Mouse (Mus musculus) heart, postnatal 0 days (tissue): ENCODE data around the gene Vwf. TPM values are rescaled to one million over a fixed set of nuclear protein-coding genes. Genes with fewer than 3 reads are reported as not detected.

ENCODE experiments used
- ATAC-seq: fragments of 200-750 bp; cut with Nextera tagmentation; 2 replicates; pipeline ENCODE4 v1.8.0; 2017; ENCODE audit warnings: low read depth, moderate number of reproducible peaks, moderate library complexity; ENCODE audit not compliant: insufficient read depth
- DNase-seq: peaks from one replicate; pipeline ENCODE4 v3.0.0-alpha.2; 2016; ENCODE audit warnings: low spot score
- H3K27ac ChIP-seq: fragments of 300-500 bp; sonication (generic); 2 replicates; pipeline ENCODE4 v1.5.1; 2014; ENCODE audit warnings: low read depth, mild to moderate bottlenecking
- H3K27me3 ChIP-seq: fragments of 300-500 bp; sonication (generic); 2 replicates; pipeline ENCODE4 v1.6.1; 2014; ENCODE audit warnings: low read length, mixed read lengths; ENCODE audit not compliant: control insufficient read depth, insufficient read depth
- H3K36me3 ChIP-seq: fragments of 300-500 bp; sonication (generic); replicated peaks from 2 replicates; pipeline ENCODE4 v1.6.1; 2014; ENCODE audit warnings: low read length, mixed read lengths; ENCODE audit not compliant: control insufficient read depth, insufficient read depth
- H3K4me1 ChIP-seq: fragments of 300-500 bp; sonication (generic); 2 replicates; pipeline ENCODE4 v1.6.1; 2014; ENCODE audit warnings: antibody characterized with exemption; ENCODE audit not compliant: control insufficient read depth, insufficient read depth
- H3K4me2 ChIP-seq: fragments of 300-500 bp; sonication (generic); 2 replicates; pipeline ENCODE4 v1.6.1; 2014; ENCODE audit warnings: low read depth, mild to moderate bottlenecking, low read length, moderate library complexity
- H3K4me3 ChIP-seq: fragments of 300-500 bp; sonication (generic); 2 replicates; pipeline ENCODE4 v1.5.1; 2014; ENCODE audit warnings: low read depth, low read length
- H3K9ac ChIP-seq: fragments of 300-500 bp; sonication (generic); replicated peaks from 2 replicates; pipeline ENCODE4 v1.6.1; 2014; ENCODE audit warnings: low read depth, low read length, mixed read lengths
- H3K9me3 ChIP-seq: fragments of 300-500 bp; sonication (generic); replicated peaks from 2 replicates; pipeline ENCODE4 v1.6.1; 2016; ENCODE audit warnings: low read length; ENCODE audit not compliant: control insufficient read depth
- CTCF ChIP-seq: IDR thresholded peaks from 2 replicates; pipeline ENCODE4 v1.5.1; 2016; ENCODE audit warnings: antibody characterized with exemption, control low read depth, low read depth
- EP300 ChIP-seq: IDR thresholded peaks from 2 replicates; pipeline ENCODE4 v1.6.1; 2016; ENCODE audit warnings: antibody characterized with exemption, low read depth
- WGBS: fragments of 180-500 bp; shearing (Covaris S2); extraction: QIAGEN DNeasy Blood & Tissue Kit; methylation state at CpG from one replicate; pipeline ENCODE4 v1.1.7; 2014; 5-methylcytosine and 5-hydroxymethylcytosine counted together
- polyA plus RNA-seq: library from polyadenylated mRNA; unstranded; fragments of >200 nt; fragmentation: Nextera tagmentation; extraction: Ambion mirVana; gene quantifications from 2 replicates; pipeline ENCODE4 v1.2.1, GENCODE M21; 2015
- total RNA-seq: library from RNA; depleted of rRNA; stranded (reverse); fragments of >200 nt; gene quantifications from 2 replicates; pipeline ENCODE4 v1.2.3, GENCODE M21; 2014; ENCODE audit warnings: low replicate concordance

Gene Vwf
- total and polyA plus RNA-seq, 2 experiments from 2014 or later = 21.9 to 99.9 TPM

DNA sequence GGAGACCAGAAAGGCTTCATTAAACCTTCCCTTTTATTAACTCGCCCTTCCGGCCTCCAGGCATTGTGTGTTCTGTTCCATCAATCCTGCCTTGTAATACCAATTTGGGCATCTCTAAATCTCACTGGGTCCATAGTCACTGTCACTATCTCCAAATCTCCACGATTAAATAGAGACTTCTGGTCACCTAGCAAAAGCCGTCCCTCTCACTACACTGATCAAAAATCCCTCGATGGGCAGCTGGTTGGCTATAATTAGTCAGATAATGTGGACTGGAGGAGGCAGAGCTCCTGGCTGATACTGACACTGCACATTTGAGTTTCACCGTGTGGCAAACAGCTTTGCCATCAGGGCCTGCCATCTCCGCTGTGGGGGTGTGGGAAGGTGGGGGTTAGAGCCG lies 42.5 kb downstream of the Vwf start:
- H3K4me2 ChIP-seq = no peak overlapping the region
- ATAC-seq = no peak
- no peaks in the 10 kb centered on the region for H3K4me1 ChIP-seq
- H3K4me3 ChIP-seq = no peak overlapping the region
- H3K27me3 ChIP-seq = 0 out of 2 replicates have a peak, but pooled peaks cover 11% of the 10 kb centered on the region
- H3K27ac ChIP-seq = no peak overlapping the region
- H3K9ac ChIP-seq = no peak overlapping the region
- H3K9me3 ChIP-seq = no peaks in the 10 kb centered on the region
- DNase-seq = no peak
- no peaks in the 10 kb centered on the region for H3K36me3 ChIP-seq
- 68% methylated on average over 8 of the region's 8 CpGs for WGBS
- no peak for TF ChIP-seq EP300
- TF ChIP-seq CTCF = no peak

DNA sequence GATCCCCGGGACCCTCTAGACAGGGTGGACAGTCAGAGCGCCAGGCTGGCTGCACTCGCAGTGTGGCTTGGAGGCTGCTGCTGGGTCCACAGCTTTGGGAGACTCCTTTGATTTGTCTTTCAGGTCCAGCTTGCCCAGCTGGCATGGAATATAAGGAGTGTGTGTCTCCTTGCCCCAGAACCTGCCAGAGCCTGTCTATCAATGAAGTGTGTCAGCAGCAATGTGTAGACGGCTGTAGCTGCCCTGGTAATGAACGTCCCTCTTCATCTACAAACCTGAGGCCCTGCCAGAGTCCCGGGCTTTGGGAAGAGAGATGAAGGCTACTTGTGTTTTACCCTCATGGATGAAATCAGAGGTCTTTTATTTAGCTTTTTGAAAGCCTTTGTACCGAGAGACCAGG lies 43.5 kb downstream of the Vwf start:
- no peak for TF ChIP-seq EP300
- no peak for TF ChIP-seq CTCF
- DNase-seq = no peak
- ATAC-seq = no peak
- Histone ChIP-seq H3K4me1 (no peaks in the 10 kb centered on the region), H3K4me3 (no peak overlapping the region), H3K27ac (no peak overlapping the region), H3K36me3 (no peaks in the 10 kb centered on the region), H3K9ac (no peak overlapping the region), H3K9me3 (no peaks in the 10 kb centered on the region), H3K4me2 (no peak overlapping the region), H3K27me3 (0 out of 2 replicates have a peak, but pooled peaks cover 11% of the 10 kb centered on the region)
- WGBS = 76% methylated on average over 7 of the region's 7 CpGs

DNA sequence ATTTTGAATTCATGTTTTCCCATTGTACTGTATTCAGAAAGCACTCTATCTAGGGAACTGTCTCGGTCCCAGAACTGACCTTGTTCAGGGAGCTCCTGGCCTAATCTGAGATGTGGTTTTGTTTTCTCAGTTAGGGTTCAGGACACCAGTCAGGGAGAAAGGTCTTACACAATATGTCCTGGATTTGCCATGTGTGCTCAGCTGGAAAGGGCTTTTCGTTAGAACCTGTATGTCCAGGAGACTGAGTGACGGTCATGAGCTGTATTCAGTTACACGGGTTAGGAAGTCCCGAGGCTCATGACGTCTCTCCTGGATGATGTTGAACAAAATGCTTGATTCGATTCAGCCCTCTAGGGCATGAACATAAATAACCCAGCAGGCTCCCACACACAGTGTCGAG lies 43.9 kb downstream of the Vwf start:
- no peak for TF ChIP-seq EP300
- TF ChIP-seq CTCF = no peak
- Histone ChIP-seq H3K27me3 (0 out of 2 replicates have a peak, but pooled peaks cover 11% of the 10 kb centered on the region), H3K9ac (no peak overlapping the region), H3K4me1 (no peaks in the 10 kb centered on the region), H3K27ac (no peak overlapping the region), H3K9me3 (no peaks in the 10 kb centered on the region), H3K36me3 (no peaks in the 10 kb centered on the region), H3K4me3 (no peak overlapping the region), H3K4me2 (no peak overlapping the region)
- ATAC-seq = no peak
- 80% methylated on average over 8 of the region's 8 CpGs for WGBS
- DNase-seq = no peak

DNA sequence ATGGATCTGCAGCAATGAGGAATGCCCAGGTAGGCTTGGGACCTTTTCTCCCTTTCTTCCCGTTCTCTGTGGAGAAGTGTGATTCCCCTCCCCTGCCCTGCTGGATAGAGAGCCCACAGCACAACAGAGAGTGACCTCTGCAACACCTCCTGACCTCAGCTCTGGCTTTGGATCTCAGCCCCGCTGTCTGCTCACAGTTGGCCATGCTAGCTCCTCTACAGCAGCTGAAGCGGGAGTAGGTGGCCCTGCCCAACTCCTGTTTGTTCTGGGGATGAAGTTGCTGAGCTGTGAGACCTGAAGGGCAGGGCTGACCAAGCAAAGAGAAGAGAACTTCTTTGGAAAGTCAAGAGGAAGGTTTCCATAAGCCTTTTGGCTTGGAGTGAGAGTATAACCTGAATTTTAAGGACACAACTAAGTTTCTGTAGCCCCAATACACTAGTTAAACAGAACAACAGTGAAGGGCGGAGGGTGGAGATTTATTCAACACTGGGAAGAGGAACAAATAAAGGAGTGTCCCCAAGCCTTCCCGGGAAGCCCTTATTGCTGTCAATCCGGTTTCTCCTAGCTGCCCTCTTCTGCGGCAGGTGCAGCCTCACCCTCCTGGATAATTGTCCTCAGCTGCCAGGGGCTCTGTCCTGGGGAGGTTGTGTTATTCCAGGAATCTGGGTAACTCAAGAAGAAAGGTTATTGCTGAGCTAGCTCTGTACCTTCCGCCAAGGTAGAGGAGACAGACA lies 45.2 kb downstream of the Vwf start:
- Histone ChIP-seq H3K27me3 (0 out of 2 replicates have a peak, but pooled peaks cover 11% of the 10 kb centered on the region), H3K4me1 (no peaks in the 10 kb centered on the region), H3K9ac (no peak overlapping the region), H3K4me3 (no peak overlapping the region), H3K27ac (no peak overlapping the region), H3K9me3 (no peaks in the 10 kb centered on the region), H3K36me3 (no peaks in the 10 kb centered on the region), H3K4me2 (no peak overlapping the region)
- no peak for TF ChIP-seq EP300
- no peak for TF ChIP-seq CTCF
- ATAC-seq (no peak), DNase-seq (no peak)
- 68% methylated on average over 8 of the region's 8 CpGs for WGBS

DNA sequence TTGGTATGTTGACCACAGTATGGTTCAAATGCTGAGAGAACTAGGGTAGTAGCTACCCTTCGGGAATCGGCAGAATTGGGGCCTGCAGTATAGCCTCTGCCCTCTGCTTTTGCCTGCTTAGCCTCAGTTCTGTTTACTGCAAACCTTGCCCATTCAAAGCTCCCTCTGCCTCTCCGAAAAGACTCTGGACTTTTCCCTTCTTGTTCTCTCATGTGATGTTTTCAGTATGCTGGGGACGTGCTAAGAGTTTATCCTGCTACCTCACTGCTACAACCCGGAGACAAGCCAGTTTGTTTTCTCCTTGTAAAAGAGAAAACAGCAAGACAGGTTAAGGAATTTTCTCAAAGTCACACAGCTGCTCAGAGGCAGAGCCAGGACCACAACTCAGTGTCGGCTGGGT lies 46.0 kb downstream of the Vwf start:
- H3K36me3 ChIP-seq = no peaks in the 10 kb centered on the region
- ATAC-seq = no peak
- DNase-seq = no peak
- H3K27me3 ChIP-seq = 0 out of 2 replicates have a peak, but pooled peaks cover 11% of the 10 kb centered on the region
- WGBS = 85% methylated on average over 6 of the region's 6 CpGs
- H3K9ac ChIP-seq = no peak overlapping the region
- no peak overlapping the region for H3K4me3 ChIP-seq
- H3K9me3 ChIP-seq = no peaks in the 10 kb centered on the region
- H3K4me2 ChIP-seq = no peak overlapping the region
- TF ChIP-seq EP300 (no peak), CTCF (no peak)
- H3K27ac ChIP-seq = no peak overlapping the region
- no peaks in the 10 kb centered on the region for H3K4me1 ChIP-seq

DNA sequence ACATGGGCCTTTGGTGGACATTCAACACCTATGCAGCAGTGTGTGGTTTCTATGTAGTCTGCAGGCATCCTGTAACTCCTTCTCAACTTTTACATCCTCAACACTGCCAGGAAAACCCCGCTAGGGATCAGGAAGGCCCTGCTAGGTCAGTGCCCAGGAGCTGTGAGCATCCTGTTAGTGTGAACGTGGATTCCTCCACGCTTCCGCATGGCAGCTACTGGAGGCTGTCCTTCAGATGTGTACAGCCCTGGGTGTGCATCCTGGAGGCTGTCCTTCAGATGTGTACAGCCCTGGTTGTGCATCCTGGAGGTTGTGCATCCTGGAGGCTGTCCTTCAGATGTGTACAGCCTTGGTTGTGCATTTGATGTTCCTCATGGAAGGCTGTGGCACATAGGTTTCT lies 47.7 kb downstream of the Vwf start:
- Histone ChIP-seq H3K4me2 (no peak overlapping the region), H3K4me1 (no peaks in the 10 kb centered on the region), H3K27ac (no peak overlapping the region), H3K9me3 (no peaks in the 10 kb centered on the region), H3K4me3 (no peak overlapping the region), H3K9ac (no peak overlapping the region), H3K27me3 (0 out of 2 replicates have a peak, but pooled peaks cover 9% of the 10 kb centered on the region), H3K36me3 (no peaks in the 10 kb centered on the region)
- no peak for DNase-seq
- TF ChIP-seq EP300 = no peak
- no peak for TF ChIP-seq CTCF
- 74% methylated on average over 4 of the region's 4 CpGs for whole genome bisulfite sequencing
- no peak for ATAC-seq
